Mouse (Mus musculus) bone marrow, adult 2 months (tissue): ENCODE data around the gene Art5.

Source experiments
- CTCF ChIP-seq: fragments of 200-500 bp; IDR thresholded peaks from 2 replicates; pipeline ENCODE4 v1.5.1; 2011; ENCODE audit warnings: low read length, control low read depth; ENCODE audit not compliant: control insufficient read depth, insufficient read depth
- POLR2A ChIP-seq: fragments of 200-500 bp; IDR thresholded peaks from 2 replicates; pipeline ENCODE4 v1.6.1; 2011; ENCODE audit warnings: low read depth, mild to moderate bottlenecking, control low read depth, low read length, borderline replicate concordance; ENCODE audit not compliant: control insufficient read depth

- no peak for TF ChIP-seq POLR2A
- TF ChIP-seq CTCF, result no peak
Observed at GRCm38 (mm10) chr7:102117382-102117781, 8.1 kb upstream of the Art5 start.
